Mouse (Mus musculus) heart, embryonic 14.5 days (tissue): Measurements from ENCODE around the gene Atp2c1. TPM values are rescaled to one million over a fixed set of nuclear protein-coding genes. Genes with fewer than 3 reads are reported as not detected.

Experiments
- ATAC-seq: fragments of 200-750 bp; cut with Nextera tagmentation; 2 replicates; pipeline ENCODE4 v1.8.0; 2017; ENCODE audit warnings: low read depth, moderate TSS enrichment; ENCODE audit not compliant: insufficient number of reproducible peaks, insufficient read depth, low FRiP score
- H3K27ac ChIP-seq, 2 experiments: fragments of 200-500 bp in 1 of 2; fragments of 300-500 bp in 1 of 2; sonication (generic) in 1 of 2; replicated peaks in 1 of 2; 2 replicates each; pipeline ENCODE4 v1.5.1; 2012 to 2014; ENCODE audit warnings: low read depth in 2 of 2, low read length in 2 of 2, control low read depth in 1 of 2, mild to moderate bottlenecking in 1 of 2, mixed read lengths in 1 of 2; ENCODE audit not compliant: control insufficient read depth in 1 of 2, insufficient read depth in 1 of 2
- H3K27me3 ChIP-seq: fragments of 300-500 bp; sonication (generic); 2 replicates; pipeline ENCODE4 v1.6.1; 2014; ENCODE audit warnings: mild to moderate bottlenecking, low read length, control low read depth; ENCODE audit not compliant: control insufficient read depth, insufficient read depth
- H3K36me3 ChIP-seq: fragments of 300-500 bp; sonication (generic); 2 replicates; pipeline ENCODE4 v1.6.1; 2014; ENCODE audit warnings: mild to moderate bottlenecking, control low read depth, low read length, mixed read lengths; ENCODE audit not compliant: control insufficient read depth, insufficient read depth
- H3K4me1 ChIP-seq, 2 experiments: fragments of 200-500 bp in 1 of 2; fragments of 300-500 bp in 1 of 2; sonication (generic) in 1 of 2; 2 replicates each; pipeline ENCODE4 v1.6.1; 2012 to 2014; ENCODE audit warnings: low read length in 2 of 2, control low read depth in 1 of 2, mixed read lengths in 1 of 2; ENCODE audit not compliant: control insufficient read depth in 2 of 2, insufficient read depth in 2 of 2
- H3K4me2 ChIP-seq: fragments of 300-500 bp; sonication (generic); 2 replicates; pipeline ENCODE4 v1.6.1; 2014; ENCODE audit warnings: mild to moderate bottlenecking, low read length
- H3K4me3 ChIP-seq, 2 experiments: fragments of 200-500 bp in 1 of 2; fragments of 300-500 bp in 1 of 2; sonication (generic) in 1 of 2; 2 replicates each; pipeline ENCODE4 v1.5.1; 2012 to 2014; ENCODE audit warnings: low read length in 2 of 2, mild to moderate bottlenecking in 2 of 2, control low read depth in 1 of 2, low read depth in 1 of 2, moderate library complexity in 1 of 2; ENCODE audit not compliant: control insufficient read depth in 1 of 2, insufficient read depth in 1 of 2
- H3K9ac ChIP-seq: fragments of 300-500 bp; sonication (generic); 2 replicates; pipeline ENCODE4 v1.6.1; 2014; ENCODE audit warnings: mild to moderate bottlenecking, low read length
- H3K9me3 ChIP-seq: fragments of 300-500 bp; sonication (generic); 2 replicates; pipeline ENCODE4 v1.6.1; 2016; ENCODE audit warnings: low read length, control low read depth; ENCODE audit not compliant: control insufficient read depth
- WGBS: fragments of 180-500 bp; shearing (Covaris S2); extraction: QIAGEN DNeasy Blood & Tissue Kit; methylation state at CpG from one replicate; pipeline ENCODE4 v1.1.7; 2014; 5-methylcytosine and 5-hydroxymethylcytosine counted together
- polyA plus RNA-seq: library from polyadenylated mRNA; unstranded; fragments of >200 nt; fragmentation: Nextera tagmentation; extraction: Ambion mirVana; gene quantifications from 2 replicates; pipeline ENCODE4 v1.2.1, GENCODE M21; 2014

Gene Atp2c1
- polyA plus RNA-seq, 1 experiment from 2014 or later: 62.8 TPM

- WGBS: 74% methylated on average over 5 of the region's 5 CpGs
- no peaks in the 10 kb centered on the region for H3K9me3 ChIP-seq
- no peaks in the 10 kb centered on the region for H3K36me3 ChIP-seq
- H3K27ac ChIP-seq: no peak overlapping the region
- ATAC-seq: no peak
- H3K4me2 ChIP-seq: no peak overlapping the region
- H3K4me1 ChIP-seq: peaks cover 11 to 39% of the 10 kb centered on the region in 2 experiments
- H3K9ac ChIP-seq: no peak overlapping the region
- no peak overlapping the region for H3K4me3 ChIP-seq
- H3K27me3 ChIP-seq: no peaks in the 10 kb centered on the region
Observed at GRCm38 (mm10) chr9:105484338-105485084, 42.6 kb downstream of the Atp2c1 start.

GRCm38 (mm10) chr9:105483880-105484279, 43.2 kb downstream of the Atp2c1 start:
- Histone ChIP-seq H3K27ac (no peak overlapping the region), H3K4me1 (peaks cover 11 to 38% of the 10 kb centered on the region in 2 experiments), H3K27me3 (no peaks in the 10 kb centered on the region), H3K4me3 (no peak overlapping the region), H3K4me2 (no peak overlapping the region), H3K36me3 (no peaks in the 10 kb centered on the region), H3K9ac (no peak overlapping the region), H3K9me3 (no peaks in the 10 kb centered on the region)
- ATAC-seq: no peak
- WGBS: 92% methylated on average over 11 of the region's 11 CpGs

- Histone ChIP-seq H3K36me3 (no peaks in the 10 kb centered on the region), H3K4me3 (no peak overlapping the region), H3K4me2 (no peak overlapping the region), H3K9ac (no peak overlapping the region), H3K4me1 (peaks cover 9 to 28% of the 10 kb centered on the region in 2 experiments), H3K27me3 (no peaks in the 10 kb centered on the region), H3K9me3 (no peaks in the 10 kb centered on the region), H3K27ac (no peak overlapping the region)
- ATAC-seq: no peak
- WGBS: 87% methylated on average over 4 of the region's 4 CpGs
Observed at GRCm38 (mm10) chr9:105482715-105483510, 44.2 kb downstream of the Atp2c1 start.

- H3K4me3 ChIP-seq: no peak overlapping the region
- no peak for ATAC-seq
- peaks cover 9 to 26% of the 10 kb centered on the region in 2 experiments for H3K4me1 ChIP-seq
- no peaks in the 10 kb centered on the region for H3K36me3 ChIP-seq
- H3K27me3 ChIP-seq: no peaks in the 10 kb centered on the region
- H3K4me2 ChIP-seq: no peak overlapping the region
- no peak overlapping the region for H3K27ac ChIP-seq
- H3K9me3 ChIP-seq: no peaks in the 10 kb centered on the region
- H3K9ac ChIP-seq: no peak overlapping the region
- WGBS: 70% methylated on average over 4 of the region's 4 CpGs
Observed at GRCm38 (mm10) chr9:105482070-105482469, 45.0 kb downstream of the Atp2c1 start.

GRCm38 (mm10) chr9:105476134-105476533, 51.0 kb downstream of the Atp2c1 start:
- Histone ChIP-seq H3K4me3 (no peak overlapping the region), H3K27ac (no peak overlapping the region), H3K9ac (no peak overlapping the region), H3K9me3 (no peaks in the 10 kb centered on the region), H3K36me3 (no peaks in the 10 kb centered on the region), H3K27me3 (no peaks in the 10 kb centered on the region), H3K4me2 (no peak overlapping the region), H3K4me1 (peaks cover 4 to 17% of the 10 kb centered on the region in 2 experiments; a peak in 3 of 4 replicates)
- no peak for ATAC-seq
- 75% methylated on average over 3 of the region's 3 CpGs for WGBS

- Histone ChIP-seq H3K36me3 (no peaks in the 10 kb centered on the region; the same call in 1 of the 2 replicates), H3K9ac (no peak overlapping the region), H3K9me3 (no peaks in the 10 kb centered on the region), H3K4me1 (peaks cover 2 to 7% of the 10 kb centered on the region in 2 experiments; a peak in 1 of 4 replicates), H3K4me2 (no peak overlapping the region), H3K27ac (no peak overlapping the region), H3K4me3 (no peak overlapping the region), H3K27me3 (no peaks in the 10 kb centered on the region)
- no peak for ATAC-seq
- 73% methylated on average over 3 of the region's 3 CpGs for WGBS
Observed at GRCm38 (mm10) chr9:105474910-105475309, 52.2 kb downstream of the Atp2c1 start.

GRCm38 (mm10) chr9:105467787-105468186, 59.3 kb downstream of the Atp2c1 start:
- Histone ChIP-seq H3K27me3 (no peaks in the 10 kb centered on the region), H3K9me3 (peaks cover 6% of the 10 kb centered on the region; the same call in 1 of the 2 replicates), H3K36me3 (peaks cover 40% of the 10 kb centered on the region), H3K27ac (no peak overlapping the region), H3K9ac (no peak overlapping the region), H3K4me1 (no peaks in the 10 kb centered on the region), H3K4me3 (no peak overlapping the region), H3K4me2 (no peak overlapping the region)
- no peak for ATAC-seq
- 95% methylated on average over 3 of the region's 3 CpGs for WGBS
